Mouse (Mus musculus) erythroblast, embryonic 14.5 days (primary cell): ENCODE data around the gene Rnf151. TPM values are rescaled to one million over a fixed set of nuclear protein-coding genes. Genes with fewer than 3 reads are reported as not detected.
"Not testable (repeated sequence)": the region's sequence is repeated elsewhere in the genome, so short reads cannot be mapped to it uniquely, and the experiment has no call there.

Experiments used
- H3K27me3 ChIP-seq: 2 replicates; pipeline ENCODE4 v1.6.1; 2012; ENCODE audit warnings: inconsistent platforms; ENCODE audit not compliant: control insufficient read depth
- H3K36me3 ChIP-seq: 2 replicates; pipeline ENCODE4 v1.6.1; 2012; ENCODE audit warnings: mild to moderate bottlenecking, inconsistent platforms; ENCODE audit not compliant: control insufficient read depth
- H3K4me1 ChIP-seq: 2 replicates; pipeline ENCODE4 v1.6.1; 2012; ENCODE audit warnings: inconsistent platforms; ENCODE audit not compliant: control insufficient read depth
- H3K4me3 ChIP-seq: replicated peaks from 2 replicates; pipeline ENCODE3; 2012; ENCODE audit warnings: moderate library complexity, mild to moderate bottlenecking, inconsistent platforms
- H3K9me3 ChIP-seq: 2 replicates; pipeline ENCODE4 v1.6.1; 2012; ENCODE audit warnings: low read length, inconsistent platforms, mixed read lengths; ENCODE audit not compliant: control insufficient read depth
- GATA1 ChIP-seq: IDR thresholded peaks from 2 replicates; pipeline ENCODE4 v1.6.1; 2012; ENCODE audit warnings: low read length, inconsistent platforms, mixed read lengths
- TAL1 ChIP-seq: IDR thresholded peaks from 3 replicates; pipeline ENCODE4 v1.6.1; 2012; ENCODE audit warnings: low read length, inconsistent platforms, mixed read lengths
- polyA plus RNA-seq: library from polyadenylated mRNA; stranded (reverse); fragments of >175 nt; gene quantifications from 2 replicates; pipeline ENCODE4 v1.2.3, GENCODE M21; 2012

The Rnf151 gene
- polyA plus RNA-seq, 1 experiment = 0.19 TPM

- Histone ChIP-seq H3K9me3 (no peaks in the 10 kb centered on the region), H3K4me3 (no peak overlapping the region), H3K27me3 (no peaks in the 10 kb centered on the region), H3K36me3 (peaks cover 83% of the 10 kb centered on the region), H3K4me1 (peaks cover 42% of the 10 kb centered on the region)
- TF ChIP-seq TAL1 (no peak), GATA1 (no peak)
Measured at GRCm38 (mm10) chr17:24676877-24677276, 41.0 kb downstream of the Rnf151 start.

- no peaks in the 10 kb centered on the region for H3K9me3 ChIP-seq
- TF ChIP-seq TAL1 (no peak), GATA1 (no peak)
- peaks cover 79% of the 10 kb centered on the region for H3K36me3 ChIP-seq
- H3K27me3 ChIP-seq = no peaks in the 10 kb centered on the region
- H3K4me1 ChIP-seq = peaks cover 49% of the 10 kb centered on the region
- H3K4me3 ChIP-seq = no peak overlapping the region
Measured at GRCm38 (mm10) chr17:24676187-24676586, 41.7 kb downstream of the Rnf151 start.

GRCm38 (mm10) chr17:24674277-24674676 is 43.6 kb downstream of the Rnf151 start:
- Histone ChIP-seq H3K4me3 (no peak overlapping the region), H3K4me1 (peaks cover 66% of the 10 kb centered on the region), H3K36me3 (peaks cover 61% of the 10 kb centered on the region), H3K9me3 (no peaks in the 10 kb centered on the region), H3K27me3 (no peaks in the 10 kb centered on the region)
- no peak for TF ChIP-seq TAL1
- TF ChIP-seq GATA1 = no peak

GRCm38 (mm10) chr17:24672141-24672540 is 45.7 kb downstream of the Rnf151 start:
- TF ChIP-seq GATA1 = no peak
- no peak for TF ChIP-seq TAL1
- Histone ChIP-seq H3K4me1 (peaks cover 70% of the 10 kb centered on the region), H3K36me3 (peaks cover 40% of the 10 kb centered on the region), H3K9me3 (no peaks in the 10 kb centered on the region), H3K4me3 (peak overlapping the region; percentile 12), H3K27me3 (no peaks in the 10 kb centered on the region)

GRCm38 (mm10) chr17:24671346-24671745 is 46.5 kb downstream of the Rnf151 start:
- no peak for TF ChIP-seq TAL1
- TF ChIP-seq GATA1 = no peak
- H3K4me3 ChIP-seq = peak overlapping the region; percentile 100

GRCm38 (mm10) chr17:24670246-24670844 is 47.5 kb downstream of the Rnf151 start:
- H3K4me1 ChIP-seq = peaks cover 60% of the 10 kb centered on the region
- no peaks in the 10 kb centered on the region for H3K27me3 ChIP-seq
- H3K36me3 ChIP-seq = peaks cover 24% of the 10 kb centered on the region
- no peak for TF ChIP-seq GATA1
- TF ChIP-seq TAL1 = no peak
- H3K4me3 ChIP-seq = peak overlapping the region; percentile 100
- no peaks in the 10 kb centered on the region for H3K9me3 ChIP-seq

More at GRCm38 (mm10) chr17:24671346-24671745, 46.5 kb downstream of the Rnf151 start:
- Histone ChIP-seq H3K27me3 (no peaks in the 10 kb centered on the region), H3K4me1 (peaks cover 66% of the 10 kb centered on the region), H3K9me3 (no peaks in the 10 kb centered on the region), H3K36me3 (peaks cover 32% of the 10 kb centered on the region)

GRCm38 (mm10) chr17:24669545-24670245 is 48.2 kb downstream of the Rnf151 start, which contains the start of gene Zfp598:
Gene Zfp598 (plus strand): TSS chr17:24669687.
- Histone ChIP-seq H3K4me1 (peaks cover 59% of the 10 kb centered on the region), H3K4me3 (peak within 1 kb of the TSS; percentile 100), H3K36me3 (peaks cover 22% of the 10 kb centered on the region), H3K27me3 (no peaks in the 10 kb centered on the region), H3K9me3 (no peaks in the 10 kb centered on the region)
- TF ChIP-seq TAL1 (no peak), GATA1 (no peak)

- Histone ChIP-seq H3K36me3 (peaks cover 20% of the 10 kb centered on the region), H3K4me1 (peaks cover 56% of the 10 kb centered on the region), H3K4me3 (peak overlapping the region; percentile 100)
- H3K9me3 ChIP-seq, H3K27me3 ChIP-seq: not testable (repeated sequence)
Measured at GRCm38 (mm10) chr17:24669214-24669544, 48.7 kb downstream of the Rnf151 start.

- Histone ChIP-seq H3K36me3 (peaks cover 7% of the 10 kb centered on the region), H3K27me3 (peaks cover 2% of the 10 kb centered on the region; the same call in 1 of the 2 replicates), H3K9me3 (no peaks in the 10 kb centered on the region), H3K4me1 (peaks cover 44% of the 10 kb centered on the region), H3K4me3 (no peak overlapping the region)
- TF ChIP-seq TAL1 = no peak
Measured at GRCm38 (mm10) chr17:24667416-24667815, 50.4 kb downstream of the Rnf151 start.

- not testable (repeated sequence) for H3K36me3 ChIP-seq, H3K9me3 ChIP-seq, H3K4me3 ChIP-seq, H3K27me3 ChIP-seq
- peaks cover 40% of the 10 kb centered on the region for H3K4me1 ChIP-seq
Measured at GRCm38 (mm10) chr17:24667011-24667410, 50.9 kb downstream of the Rnf151 start.

Other genes starting within 250 kb of the Rnf151 start
- gene E4f1, start 247.8 kb downstream of the Rnf151 start, polyA plus RNA-seq = 6.2 and 7.3 TPM in 2 replicates
- gene Pgp, start 247.7 kb downstream of the Rnf151 start, polyA plus RNA-seq = 13.0 and 15.1 TPM in 2 replicates
- gene Bricd5, start 244.2 kb downstream of the Rnf151 start, polyA plus RNA-seq = not detected in 2 replicates
- 1.4 and 1.7 TPM in 2 replicates for gene Mlst8, start 239.0 kb downstream of the Rnf151 start, polyA plus RNA-seq
- gene Caskin1, start 229.5 kb downstream of the Rnf151 start, polyA plus RNA-seq = not detected in 2 replicates
- gene Traf7, start 190.1 kb downstream of the Rnf151 start, polyA plus RNA-seq = 11.3 and 12.7 TPM in 2 replicates
- 0.09 TPM in 1 of 2 replicates, not detected in the other for gene Rab26, start 183.9 kb downstream of the Rnf151 start, polyA plus RNA-seq
- 0.14 and 0.21 TPM in 2 replicates for gene Pkd1, start 168.2 kb downstream of the Rnf151 start, polyA plus RNA-seq
- gene Tsc2, start 85.4 kb downstream of the Rnf151 start, polyA plus RNA-seq = 4.0 and 5.2 TPM in 2 replicates
- 0.04 and 0.23 TPM in 2 replicates for gene Nthl1, start 85.4 kb downstream of the Rnf151 start, polyA plus RNA-seq
- 0.04 and 0.18 TPM in 2 replicates for gene Slc9a3r2, start 67.7 kb downstream of the Rnf151 start, polyA plus RNA-seq
- not detected in 2 replicates for gene Npw, start 59.6 kb downstream of the Rnf151 start, polyA plus RNA-seq
- 7.3 and 7.6 TPM in 2 replicates for gene Zfp598, start 48.4 kb downstream of the Rnf151 start, polyA plus RNA-seq
- gene Syngr3, start 28.1 kb downstream of the Rnf151 start, polyA plus RNA-seq = not detected in 2 replicates
- gene Gfer, start 21.9 kb downstream of the Rnf151 start, polyA plus RNA-seq = 6.4 and 9.0 TPM in 2 replicates
- 0.02 TPM in 1 of 2 replicates, not detected in the other for gene Noxo1, start 21.8 kb downstream of the Rnf151 start, polyA plus RNA-seq
- gene Tbl3, start 10.4 kb downstream of the Rnf151 start, polyA plus RNA-seq = 1.1 and 1.8 TPM in 2 replicates
- 143 and 504 TPM in 2 replicates for gene Rps2, start 53 bp upstream of the Rnf151 start, polyA plus RNA-seq
- gene Ndufb10, start 6.4 kb upstream of the Rnf151 start, polyA plus RNA-seq = 104 and 106 TPM in 2 replicates
- not detected in 2 replicates for gene Rpl3l, start 9.8 kb upstream of the Rnf151 start, polyA plus RNA-seq
- 1.5 and 1.7 TPM in 2 replicates for gene Msrb1, start 18.6 kb upstream of the Rnf151 start, polyA plus RNA-seq
- gene Hs3st6, start 34.9 kb upstream of the Rnf151 start, polyA plus RNA-seq = not detected in 2 replicates
- not detected in 2 replicates for gene Meiob, start 86.2 kb upstream of the Rnf151 start, polyA plus RNA-seq
- 26.8 and 33.4 TPM in 2 replicates for gene Hagh, start 122.1 kb upstream of the Rnf151 start, polyA plus RNA-seq
- 2.3 and 2.9 TPM in 2 replicates for gene Fahd1, start 132.3 kb upstream of the Rnf151 start, polyA plus RNA-seq
- gene Igfals, start 147.9 kb upstream of the Rnf151 start, polyA plus RNA-seq = not detected in 2 replicates
- 7.5 and 12.0 TPM in 2 replicates for gene Nubp2, start 168.3 kb upstream of the Rnf151 start, polyA plus RNA-seq
- gene Spsb3, start 168.6 kb upstream of the Rnf151 start, polyA plus RNA-seq = 9.2 and 10.3 TPM in 2 replicates
- gene Eme2, start 177.0 kb upstream of the Rnf151 start, polyA plus RNA-seq = 1.7 and 1.8 TPM in 2 replicates
- gene Mrps34, start 177.1 kb upstream of the Rnf151 start, polyA plus RNA-seq = 6.4 and 7.5 TPM in 2 replicates
- gene Nme3, start 178.4 kb upstream of the Rnf151 start, polyA plus RNA-seq = 14.9 and 16.7 TPM in 2 replicates
- gene Mapk8ip3, start 218.9 kb upstream of the Rnf151 start, polyA plus RNA-seq = 5.7 and 7.2 TPM in 2 replicates
- gene Jpt2, start 242.6 kb upstream of the Rnf151 start, polyA plus RNA-seq = 0.83 and 1.0 TPM in 2 replicates